Mouse (Mus musculus): Measurements from ENCODE around the gene Gpatch11. TPM values are rescaled to one million over a fixed set of nuclear protein-coding genes. Genes with fewer than 3 reads are reported as not detected.

Gene Gpatch11
- total RNA-seq, 2 experiments from 2014 or later: 33.3 to 33.7 TPM

DNA sequence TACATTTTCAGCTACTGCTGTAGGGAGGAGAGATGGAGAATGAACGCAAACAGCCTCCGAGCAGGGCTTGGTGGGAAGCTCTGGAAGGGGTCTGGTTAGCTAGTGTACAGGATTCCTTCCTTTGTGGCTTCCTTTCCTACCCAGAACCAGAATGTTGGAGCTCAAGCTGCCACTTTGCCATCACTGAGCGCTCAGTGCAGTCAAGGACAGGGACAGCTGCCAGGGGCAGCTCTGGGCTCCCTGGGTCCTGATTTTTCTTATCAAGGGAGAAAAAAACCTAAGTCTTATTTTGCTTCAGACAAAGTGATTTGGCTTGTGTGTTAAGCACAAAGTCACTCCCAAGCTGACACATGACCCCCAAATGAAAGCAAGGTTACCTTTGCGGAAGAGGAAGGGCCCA lies 53.2 kb downstream of the Gpatch11 start:
- intact Hi-C loops (cut with DNase I): no loop called here
- no peak for DNase-seq (ENCODE audit: extremely low spot score in 1 of 2, low spot score in 2 of 2)

DNA sequence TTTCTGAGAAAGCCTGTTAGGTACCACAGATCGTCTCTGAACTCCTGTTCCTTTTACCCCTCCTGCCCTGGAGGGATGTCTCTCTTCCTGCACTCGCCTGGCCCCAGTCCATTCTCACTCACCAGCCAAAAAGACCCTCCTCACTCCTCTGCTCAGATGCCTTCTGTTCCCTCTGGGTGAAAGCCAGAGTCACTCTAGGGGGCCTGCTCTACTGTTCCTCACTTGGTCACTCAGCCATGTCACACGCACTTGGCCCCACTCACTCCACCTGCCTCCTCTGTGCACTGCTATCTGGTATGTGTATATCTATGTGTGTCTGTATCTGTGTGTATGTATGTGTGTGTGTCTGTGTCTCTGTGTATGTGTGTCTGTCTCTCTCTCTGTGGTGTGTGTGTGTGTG lies 53.8 kb downstream of the Gpatch11 start:
- intact Hi-C loops (cut with DNase I): no loop called here
- no peak for DNase-seq (ENCODE audit: extremely low spot score in 1 of 2, low spot score in 2 of 2)

DNA sequence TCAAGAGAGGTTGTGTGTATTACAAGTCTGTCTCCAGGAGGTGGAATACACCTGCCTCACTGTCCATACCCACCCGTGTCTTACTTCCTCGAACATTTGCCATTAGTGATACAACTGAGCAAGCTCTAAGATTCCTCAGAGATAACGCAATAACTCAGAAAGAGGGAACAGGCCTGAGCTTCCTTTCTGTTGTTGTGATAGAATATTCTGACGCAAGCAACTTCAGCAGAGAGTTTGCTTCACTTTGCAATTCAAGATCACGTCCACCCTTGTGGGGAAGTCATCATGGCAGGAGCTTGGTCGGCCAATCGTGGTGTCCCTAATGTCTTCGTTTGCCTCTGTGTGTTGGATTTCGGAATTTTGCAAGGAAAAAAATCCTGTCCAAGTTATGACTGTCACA lies 55.7 kb downstream of the Gpatch11 start:
- DNase-seq (ENCODE audit: extremely low spot score in 1 of 2, low spot score in 2 of 2): no peak

DNA sequence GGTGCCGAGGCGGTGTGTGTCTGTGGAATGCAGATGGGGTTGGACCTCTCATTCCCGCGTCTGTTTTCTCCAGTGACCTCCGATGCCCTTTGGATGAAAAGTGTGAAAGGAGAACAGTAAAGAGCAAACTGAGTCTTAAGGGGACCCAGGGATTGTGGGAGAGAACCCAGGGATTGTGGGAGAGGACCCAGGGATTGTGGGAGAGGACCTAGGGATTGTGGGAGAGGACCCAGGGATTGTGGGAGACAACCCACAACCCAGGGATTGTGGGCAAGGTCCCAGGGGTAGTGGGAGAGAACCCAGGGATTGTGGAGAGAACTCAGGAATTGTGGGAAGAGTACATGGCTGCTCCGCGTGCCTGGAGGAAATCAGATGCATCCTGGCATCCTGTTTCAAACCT lies 59.6 kb downstream of the Gpatch11 start:
- DNase-seq (ENCODE audit: extremely low spot score in 1 of 2, low spot score in 2 of 2): no peak
- intact Hi-C loops (cut with DNase I): no loop called here

More for the DNA sequence above, 55.7 kb downstream of the Gpatch11 start:
- intact Hi-C loops (cut with DNase I): no loop called here

DNA sequence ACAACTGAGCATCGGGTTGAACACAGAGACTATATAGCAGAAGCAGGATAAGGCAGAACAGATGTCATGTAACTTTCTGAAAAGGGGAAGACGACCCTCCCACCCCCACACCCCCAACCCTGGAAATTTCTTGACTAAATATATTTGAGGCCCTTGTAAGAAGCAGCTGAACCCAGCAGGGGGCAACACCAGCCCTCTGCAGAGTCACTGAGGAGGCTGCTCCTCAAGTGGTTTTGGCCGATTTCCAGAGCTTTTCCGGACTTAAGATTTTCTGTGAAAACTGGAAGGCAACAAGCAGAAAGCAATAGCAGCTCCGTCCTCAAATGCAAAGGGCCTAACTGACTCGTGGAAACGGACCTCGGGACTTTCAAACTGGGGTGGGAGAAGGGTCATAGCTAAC lies 60.0 kb downstream of the Gpatch11 start:
- intact Hi-C loops (cut with DNase I): no loop called here
- peak; percentile 47 to 83 for DNase-seq (ENCODE audit: extremely low spot score in 1 of 2, low spot score in 2 of 2)

Other genes starting within 250 kb of the Gpatch11 start
- gene Strn, start 98.4 kb upstream of the Gpatch11 start, total RNA-seq (2021): 10 to 100 TPM; 69.0 to 76.0 TPM
- gene Heatr5b, start 203 bp upstream of the Gpatch11 start, total RNA-seq (2021): 10 to 100 TPM; 50.0 to 51.1 TPM
- 1 to 10 TPM; 5.0 to 7.2 TPM for gene Eif2ak2, start 47.0 kb downstream of the Gpatch11 start, total RNA-seq (2021)
- gene Sult6b1, start 71.4 kb downstream of the Gpatch11 start, total RNA-seq (2021): not detected
- 10 to 100 TPM; 30.8 to 36.1 TPM for gene Cebpzos, start 80.9 kb downstream of the Gpatch11 start, total RNA-seq (2021)
- 10 to 100 TPM; 33.1 to 34.3 TPM for gene Cebpz, start 101.5 kb downstream of the Gpatch11 start, total RNA-seq (2021)
- 10 to 100 TPM; 64.3 to 71.6 TPM for gene Ndufaf7, start 101.6 kb downstream of the Gpatch11 start, total RNA-seq (2021)
- 10 to 100 TPM; 11.0 to 11.4 TPM for gene Prkd3, start 185.2 kb downstream of the Gpatch11 start, total RNA-seq (2021)
- 10 to 100 TPM; 13.6 to 16.0 TPM for gene Qpct, start 216.3 kb downstream of the Gpatch11 start, total RNA-seq (2021)